Mouse (Mus musculus) granulocyte monocyte progenitor cell, adult 5-6 weeks (primary cell): ENCODE results near the gene Zkscan6. TPM values are rescaled to one million over a fixed set of nuclear protein-coding genes. Genes with fewer than 3 reads are reported as not detected.

Source experiments
- ATAC-seq: replicated peaks from 2 replicates; pipeline ENCODE4 v1.8.0; 2016; ENCODE audit warnings: mild to moderate bottlenecking, moderate TSS enrichment, inconsistent platforms; ENCODE audit not compliant: poor library complexity, severe bottlenecking
- total RNA-seq, 2 experiments: library from RNA; stranded (forward) in 1 of 2; stranded (reverse) in 1 of 2; fragments of 200-712, 200-1000 nt in 1 of 2; fragments of >200 nt in 1 of 2; fragmentation: Nextera tagmentation in 1 of 2; gene quantifications; 2 replicates each; pipeline ENCODE4 v1.2.3; 2014 to 2017

The Zkscan6 gene
- total RNA-seq, 2 experiments from 2014 or later, result 10.7 to 11.4 TPM

DNA sequence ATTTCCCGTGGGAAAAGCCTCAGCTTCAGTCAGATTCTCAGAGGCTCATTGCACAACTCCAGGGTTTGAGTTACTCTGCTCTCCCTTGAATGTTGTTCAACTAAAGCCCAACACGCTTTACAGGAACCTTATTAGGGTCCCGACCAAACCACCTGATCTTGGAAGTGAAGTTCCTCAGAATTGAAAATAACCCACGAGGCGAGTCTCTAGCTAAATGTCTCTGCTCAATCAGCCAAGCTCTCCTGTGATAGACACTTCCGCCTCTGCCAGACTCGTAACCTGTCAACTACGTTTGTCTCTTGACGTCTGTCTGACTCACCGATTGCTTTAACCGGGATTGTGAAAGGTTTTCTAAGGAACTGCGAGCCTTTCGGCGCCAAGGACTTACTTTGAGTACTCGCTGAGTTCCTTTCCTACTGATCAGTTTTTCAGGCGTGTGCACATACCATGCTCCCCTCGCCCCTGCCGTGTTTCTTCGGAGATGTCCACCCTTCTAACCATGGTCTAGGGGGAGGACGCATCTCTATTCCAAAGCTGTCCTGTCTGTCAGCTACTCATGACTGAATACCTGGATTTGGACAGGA, 562 bp upstream of the Zkscan6 start:
- peak; percentile 78 for ATAC-seq

GRCm38 (mm10) chr11:65807601-65808000, 626 bp downstream of the Zkscan6 start:
- ATAC-seq, result no peak

DNA sequence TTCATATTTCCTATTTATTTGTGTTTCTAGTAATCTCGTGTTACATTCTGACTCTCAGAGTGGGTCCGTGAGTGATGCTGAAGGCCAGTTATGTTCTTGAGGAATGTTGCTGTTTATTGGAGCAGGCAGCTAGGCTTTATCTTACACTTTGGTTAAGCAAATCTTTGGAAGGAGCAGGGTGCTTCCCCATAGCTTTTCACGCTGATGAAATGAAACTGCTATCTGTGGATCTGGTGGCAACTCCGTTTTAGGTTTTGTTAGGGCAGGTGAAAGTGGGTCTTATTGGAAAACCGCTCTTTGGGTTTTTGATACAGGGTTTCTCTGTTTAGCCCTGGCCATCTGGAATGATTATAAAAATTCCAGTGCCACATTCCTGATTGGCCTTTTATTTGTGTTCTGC, 5.1 kb downstream of the Zkscan6 start:
- no peak for ATAC-seq

- ATAC-seq, result no peak
Observed at GRCm38 (mm10) chr11:65814381-65814780, 7.4 kb downstream of the Zkscan6 start.

GRCm38 (mm10) chr11:65816237-65816636, 9.3 kb downstream of the Zkscan6 start:
- ATAC-seq, result no peak

GRCm38 (mm10) chr11:65818193-65818592, 11.2 kb downstream of the Zkscan6 start:
- no peak for ATAC-seq

- no peak for ATAC-seq
Observed at GRCm38 (mm10) chr11:65820280-65820679, 13.3 kb downstream of the Zkscan6 start.

- ATAC-seq, result peak; percentile 92
Observed at GRCm38 (mm10) chr11:65820877-65821276, 13.9 kb downstream of the Zkscan6 start.

GRCm38 (mm10) chr11:65824556-65824955, 17.6 kb downstream of the Zkscan6 start:
- ATAC-seq, result no peak

DNA sequence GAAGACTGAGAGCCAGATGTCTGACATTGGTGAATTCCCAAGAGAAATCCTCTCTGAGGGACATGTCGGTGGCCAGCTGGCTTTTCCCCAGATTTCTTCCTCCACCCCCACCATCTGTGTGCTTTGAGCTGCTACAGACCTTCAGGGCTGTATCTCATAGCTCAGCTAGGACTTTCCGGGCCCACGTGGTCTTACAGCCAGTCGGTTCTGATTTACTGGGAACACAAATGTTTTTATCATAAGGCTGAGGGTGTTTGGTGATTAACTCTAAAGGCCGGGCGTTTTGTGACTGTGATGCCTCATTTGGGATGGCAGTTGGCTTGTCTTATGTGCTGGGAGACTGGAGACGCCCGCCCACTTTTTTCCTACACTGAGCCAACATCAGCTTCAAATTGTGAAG, 32.0 kb downstream of the Zkscan6 start:
- no peak for ATAC-seq

GRCm38 (mm10) chr11:65846446-65846845, 39.5 kb downstream of the Zkscan6 start:
- ATAC-seq, result no peak

- peak; percentile 69 for ATAC-seq
Observed at GRCm38 (mm10) chr11:65852066-65852465, 45.1 kb downstream of the Zkscan6 start.

- ATAC-seq, result no peak
Observed at GRCm38 (mm10) chr11:65861476-65861875, 54.5 kb downstream of the Zkscan6 start.

DNA sequence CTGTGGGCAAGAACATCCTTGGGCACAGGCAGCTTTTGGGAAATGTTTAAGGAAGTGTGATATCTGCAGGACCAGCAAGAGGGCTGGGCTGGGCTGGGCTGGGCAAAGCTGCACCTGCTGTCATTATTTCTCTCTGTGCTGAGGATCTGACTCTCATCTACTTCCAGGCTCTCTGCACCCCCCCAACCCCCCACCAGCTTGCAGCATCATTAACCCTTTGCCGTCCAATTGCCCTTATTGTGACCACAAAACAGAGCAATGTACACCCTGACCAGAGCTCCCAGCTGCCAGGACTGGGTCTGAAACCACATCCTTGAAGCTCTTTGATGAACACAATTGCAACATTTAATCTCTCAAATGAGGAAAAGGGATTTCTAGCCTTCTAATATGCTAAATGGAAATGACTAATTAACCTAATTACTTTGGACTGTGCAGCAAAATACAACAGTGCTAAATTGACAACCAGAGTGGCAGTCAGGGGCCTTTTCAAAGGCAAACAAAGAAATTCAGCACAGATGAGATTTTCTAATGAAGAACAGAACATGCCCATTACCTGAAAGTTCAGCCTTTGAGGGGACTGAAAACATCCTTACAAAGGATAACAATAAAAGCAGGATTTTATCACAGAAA, 70.3 kb downstream of the Zkscan6 start:
- ATAC-seq, result no peak

Other genes starting within 250 kb of the Zkscan6 start
- 44.3 and 50.8 TPM in 2 replicates for gene Map2k4, start 18.9 kb upstream of the Zkscan6 start, total RNA-seq (2014; fragmentation: Nextera tagmentation)
- 31.2 and 31.4 TPM in 2 replicates for gene Map2k4, start 18.9 kb upstream of the Zkscan6 start, total RNA-seq (2017)